Mouse (Mus musculus): ENCODE measurements at regions not wholly inside any gene's neighbourhood (a gene's known extent, or its start where the extent isn't known, plus 50 kb on each side); places are given as distances from the start of the nearest gene placed in this dataset.

GRCm38 (mm10) chr13:11181191-11181590 lies 820.5 kb upstream of the Chrm3 start:
- TF ChIP-seq TCF12 (IDR thresholded peaks at IDR 0.05; ENCODE audit: insufficient read depth, poor library complexity, severe bottlenecking), result no peak
- no peak for TF ChIP-seq POLR2A (IDR thresholded peaks at IDR 0.05; ENCODE audit: insufficient read length, low read depth)
- TF ChIP-seq POLR2AphosphoS2 (IDR thresholded peaks at IDR 0.05; ENCODE audit: insufficient read length, low read depth), result no peak
- TF ChIP-seq SRF (IDR thresholded peaks at IDR 0.05; ENCODE audit: control insufficient read depth, insufficient read length, low read depth), result no peak
- peak in 1 of 3 experiments; percentile 15 for TF ChIP-seq MYOG (IDR thresholded peaks at IDR 0.05; ENCODE audit: control insufficient read depth in 1 of 3, insufficient read depth in 1 of 3, insufficient read length in 2 of 3, low read depth in 2 of 3)
- TF ChIP-seq MAX (IDR thresholded peaks at IDR 0.05; ENCODE audit: low read depth), result no peak
- no peak for TF ChIP-seq REST (IDR thresholded peaks at IDR 0.05; ENCODE audit: insufficient read depth, insufficient read length)
- no peak for TF ChIP-seq USF1 (IDR thresholded peaks at IDR 0.05; ENCODE audit: low read depth)
- TF ChIP-seq E2F4 (IDR thresholded peaks at IDR 0.05; ENCODE audit: insufficient read depth), result no peak
